Mouse (Mus musculus) adipocyte (in vitro differentiated cells): Measurements from ENCODE around the gene Pnrc2.

Source experiments
- DNase-seq: peaks from one replicate; pipeline ENCODE4 v3.0.0-alpha.2; 2016; ENCODE audit warnings: low spot score

Gene Pnrc2

GRCm38 (mm10) chr4:135870227-135871023, 3.2 kb downstream of the Pnrc2 start:
- DNase-seq, result no peak

GRCm38 (mm10) chr4:135868996-135869395, 4.7 kb downstream of the Pnrc2 start:
- peak; percentile 65 for DNase-seq

GRCm38 (mm10) chr4:135857597-135858186, 16.0 kb downstream of the Pnrc2 start:
- peak; percentile 29 for DNase-seq

- peak; percentile 63 for DNase-seq
Observed at GRCm38 (mm10) chr4:135856223-135857091, 17.2 kb downstream of the Pnrc2 start.

GRCm38 (mm10) chr4:135855536-135856222, 18.0 kb downstream of the Pnrc2 start, which contains the start of gene Srsf10:
TSS of gene Srsf10 (plus strand) at chr4:135855747.
- DNase-seq, result peak; percentile 96

- no peak for DNase-seq
Observed at GRCm38 (mm10) chr4:135855080-135855479, 18.6 kb downstream of the Pnrc2 start.

- no peak for DNase-seq
Observed at GRCm38 (mm10) chr4:135854630-135855029, 19.0 kb downstream of the Pnrc2 start.

GRCm38 (mm10) chr4:135853987-135854546, 19.6 kb downstream of the Pnrc2 start:
- no peak for DNase-seq

GRCm38 (mm10) chr4:135851942-135852341, 21.7 kb downstream of the Pnrc2 start:
- no peak for DNase-seq

GRCm38 (mm10) chr4:135850411-135851095, 23.1 kb downstream of the Pnrc2 start:
- no peak for DNase-seq

GRCm38 (mm10) chr4:135847581-135847980, 26.1 kb downstream of the Pnrc2 start:
- DNase-seq, result peak; percentile 69

GRCm38 (mm10) chr4:135844400-135844799, 29.2 kb downstream of the Pnrc2 start:
- no peak for DNase-seq

- no peak for DNase-seq
Observed at GRCm38 (mm10) chr4:135839293-135840011, 34.2 kb downstream of the Pnrc2 start.

- no peak for DNase-seq
Observed at GRCm38 (mm10) chr4:135838925-135839292, 34.7 kb downstream of the Pnrc2 start.

- DNase-seq, result no peak
Observed at GRCm38 (mm10) chr4:135834124-135834717, 39.4 kb downstream of the Pnrc2 start.

- no peak for DNase-seq
Observed at GRCm38 (mm10) chr4:135833301-135834123, 40.1 kb downstream of the Pnrc2 start.

- peak; percentile 73 for DNase-seq
Observed at GRCm38 (mm10) chr4:135832070-135832469, 41.6 kb downstream of the Pnrc2 start.

- DNase-seq, result peak; percentile 58
Observed at GRCm38 (mm10) chr4:135828491-135828890, 45.2 kb downstream of the Pnrc2 start.

GRCm38 (mm10) chr4:135824254-135824653, 49.4 kb downstream of the Pnrc2 start:
- DNase-seq, result no peak
